Mouse (Mus musculus) intestine, embryonic 14.5 days (tissue): Measurements from ENCODE around the gene Zfp710. TPM values are rescaled to one million over a fixed set of nuclear protein-coding genes. Genes with fewer than 3 reads are reported as not detected.
A peak's percentile ranks its signal among the peaks of the same experiment; 100 is the strongest.

Source experiments
- ATAC-seq: fragments of 200-750 bp; cut with Nextera tagmentation; replicated peaks from 2 replicates; pipeline ENCODE4 v1.8.0; 2017; ENCODE audit warnings: low read depth, moderate number of reproducible peaks, moderate TSS enrichment, moderate library complexity; ENCODE audit not compliant: low FRiP score, low TSS enrichment
- DNase-seq: peaks from one replicate; pipeline ENCODE4 v3.0.0-alpha.2; 2018; ENCODE audit warnings: low spot score
- H3K27ac ChIP-seq: fragments of 300-500 bp; sonication (generic); 2 replicates; pipeline ENCODE4 v1.5.1; 2014; ENCODE audit warnings: low read depth, mild to moderate bottlenecking, control low read depth
- H3K27me3 ChIP-seq: fragments of 300-500 bp; sonication (generic); replicated peaks from 2 replicates; pipeline ENCODE4 v1.6.1; 2014; ENCODE audit warnings: low read length, control low read depth; ENCODE audit not compliant: control insufficient read depth, insufficient read depth
- H3K36me3 ChIP-seq: fragments of 300-500 bp; sonication (generic); 2 replicates; pipeline ENCODE4 v1.6.1; 2014; ENCODE audit warnings: low read length, control low read depth; ENCODE audit not compliant: control insufficient read depth, insufficient read depth
- H3K4me1 ChIP-seq: fragments of 300-500 bp; sonication (generic); replicated peaks from 2 replicates; pipeline ENCODE4 v1.6.1; 2014; ENCODE audit warnings: low read length, control low read depth, mixed read lengths; ENCODE audit not compliant: control insufficient read depth, insufficient read depth
- H3K4me2 ChIP-seq: fragments of 300-500 bp; sonication (generic); 2 replicates; pipeline ENCODE4 v1.6.1; 2014; ENCODE audit warnings: low read length
- H3K4me3 ChIP-seq: fragments of 300-500 bp; sonication (generic); 2 replicates; pipeline ENCODE4 v1.5.1; 2014; ENCODE audit warnings: low read depth, low read length, control low read depth, mixed read lengths
- H3K9ac ChIP-seq: fragments of 300-500 bp; sonication (generic); 2 replicates; pipeline ENCODE4 v1.6.1; 2014; ENCODE audit warnings: mild to moderate bottlenecking, low read length
- H3K9me3 ChIP-seq: fragments of 300-500 bp; sonication (generic); 2 replicates; pipeline ENCODE4 v1.6.1; 2016; ENCODE audit warnings: low read length, control low read depth; ENCODE audit not compliant: control insufficient read depth
- WGBS: fragments of 180-500 bp; shearing (Covaris S2); extraction: QIAGEN DNeasy Blood & Tissue Kit; methylation state at CpG from one replicate; pipeline ENCODE4 v1.1.7; 2014; 5-methylcytosine and 5-hydroxymethylcytosine counted together
- polyA plus RNA-seq: library from polyadenylated mRNA; unstranded; fragments of >200 nt; fragmentation: Nextera tagmentation; extraction: Ambion mirVana; gene quantifications from 2 replicates; pipeline ENCODE4 v1.2.1, GENCODE M21; 2014

Zfp710 gene
- polyA plus RNA-seq, 1 experiment from 2014 or later = 18.9 TPM

GRCm38 (mm10) chr7:80025391-80026117 lies 940 bp downstream of the Zfp710 start:
- H3K36me3 ChIP-seq = no peaks in the 10 kb centered on the region
- peak overlapping the region; percentile 92 for H3K27ac ChIP-seq
- under 1% methylated on average over 27 of the region's 28 CpGs for WGBS
- H3K4me1 ChIP-seq = peaks cover 25% of the 10 kb centered on the region
- no peaks in the 10 kb centered on the region for H3K27me3 ChIP-seq
- H3K4me2 ChIP-seq = peak overlapping the region; percentile 99
- H3K9ac ChIP-seq = peak overlapping the region; percentile 90
- no peak for DNase-seq
- peak overlapping the region; percentile 66 for H3K4me3 ChIP-seq
- H3K9me3 ChIP-seq = no peaks in the 10 kb centered on the region
- peak; percentile 13; the same call in 1 of the 2 replicates for ATAC-seq

GRCm38 (mm10) chr7:80026118-80026989 lies 1.7 kb downstream of the Zfp710 start:
- H3K27ac ChIP-seq = peak overlapping the region; percentile 92
- H3K4me2 ChIP-seq = peak overlapping the region; percentile 99
- WGBS = under 1% methylated on average over 47 of the region's 59 CpGs
- no peaks in the 10 kb centered on the region for H3K27me3 ChIP-seq
- H3K9ac ChIP-seq = peak overlapping the region; percentile 90
- no peak; the same call in 1 of the 2 replicates for ATAC-seq
- H3K9me3 ChIP-seq = no peaks in the 10 kb centered on the region
- H3K4me1 ChIP-seq = peaks cover 25% of the 10 kb centered on the region
- H3K36me3 ChIP-seq = no peaks in the 10 kb centered on the region
- peak; percentile 81 for DNase-seq
- H3K4me3 ChIP-seq = peak overlapping the region; percentile 66

- Histone ChIP-seq H3K9me3 (no peaks in the 10 kb centered on the region), H3K4me1 (peaks cover 25% of the 10 kb centered on the region), H3K4me3 (peak overlapping the region; percentile 66), H3K9ac (peak overlapping the region; percentile 90), H3K27ac (peak overlapping the region; percentile 89), H3K4me2 (peak overlapping the region; percentile 84), H3K36me3 (no peaks in the 10 kb centered on the region), H3K27me3 (no peaks in the 10 kb centered on the region)
- DNase-seq (peak; percentile 83), ATAC-seq (peak; percentile 4; the same call in 1 of the 2 replicates)
- 0% methylated on average over 50 of the region's 71 CpGs for WGBS
These were observed 2.5 kb downstream of the Zfp710 start for GRCm38 (mm10) chr7:80026990-80027635.

- Histone ChIP-seq H3K9me3 (no peaks in the 10 kb centered on the region), H3K4me2 (peak overlapping the region; percentile 84), H3K36me3 (no peaks in the 10 kb centered on the region), H3K27me3 (no peaks in the 10 kb centered on the region), H3K4me1 (peaks cover 28% of the 10 kb centered on the region), H3K9ac (peak overlapping the region; percentile 90), H3K4me3 (peak overlapping the region; percentile 66), H3K27ac (peak overlapping the region; percentile 89; the same call in 1 of the 2 replicates)
- ATAC-seq (no peak), DNase-seq (peak; percentile 74)
- WGBS = 10% methylated on average over 23 of the region's 23 CpGs
These were observed 3.2 kb downstream of the Zfp710 start for GRCm38 (mm10) chr7:80027636-80028417.

- WGBS = 45% methylated on average over 3 of the region's 3 CpGs
- H3K9ac ChIP-seq = peak overlapping the region; percentile 90; the same call in 1 of the 2 replicates
These were observed 3.8 kb downstream of the Zfp710 start for GRCm38 (mm10) chr7:80028418-80028720.

GRCm38 (mm10) chr7:80030009-80030408 lies 5.4 kb downstream of the Zfp710 start:
- Histone ChIP-seq H3K9ac (no peak overlapping the region), H3K4me3 (no peak overlapping the region), H3K4me1 (peaks cover 22% of the 10 kb centered on the region), H3K36me3 (no peaks in the 10 kb centered on the region), H3K9me3 (no peaks in the 10 kb centered on the region), H3K27me3 (no peaks in the 10 kb centered on the region), H3K4me2 (no peak overlapping the region), H3K27ac (no peak overlapping the region)
- DNase-seq (no peak), ATAC-seq (no peak)

More at GRCm38 (mm10) chr7:80028418-80028720, 3.8 kb downstream of the Zfp710 start:
- DNase-seq (no peak), ATAC-seq (no peak)
- no peaks in the 10 kb centered on the region for H3K27me3 ChIP-seq
- H3K4me2 ChIP-seq = peak overlapping the region; percentile 84
- no peaks in the 10 kb centered on the region for H3K36me3 ChIP-seq
- 0 out of 2 replicates have a peak overlapping the region, but pooled peaks have one; percentile 6 for H3K27ac ChIP-seq
- H3K9me3 ChIP-seq = no peaks in the 10 kb centered on the region
- peak overlapping the region; percentile 66 for H3K4me3 ChIP-seq
- peaks cover 28% of the 10 kb centered on the region for H3K4me1 ChIP-seq

GRCm38 (mm10) chr7:80030486-80030885 lies 5.9 kb downstream of the Zfp710 start:
- H3K9ac ChIP-seq = no peak overlapping the region
- no peaks in the 10 kb centered on the region for H3K9me3 ChIP-seq
- peaks cover 27% of the 10 kb centered on the region for H3K4me1 ChIP-seq
- H3K27me3 ChIP-seq = no peaks in the 10 kb centered on the region
- no peak for DNase-seq
- no peak for ATAC-seq
- H3K4me2 ChIP-seq = no peak overlapping the region
- H3K36me3 ChIP-seq = no peaks in the 10 kb centered on the region
- WGBS = 92% methylated on average over 8 of the region's 8 CpGs
- H3K27ac ChIP-seq = no peak overlapping the region
- H3K4me3 ChIP-seq = no peak overlapping the region

GRCm38 (mm10) chr7:80030987-80031386 lies 6.4 kb downstream of the Zfp710 start:
- WGBS = 94% methylated on average over 8 of the region's 8 CpGs
- H3K4me1 ChIP-seq = peaks cover 32% of the 10 kb centered on the region

More at GRCm38 (mm10) chr7:80030987-80031386, 6.4 kb downstream of the Zfp710 start:
- ATAC-seq = no peak
- Histone ChIP-seq H3K4me3 (no peak overlapping the region), H3K4me2 (no peak overlapping the region), H3K9me3 (no peaks in the 10 kb centered on the region), H3K27me3 (no peaks in the 10 kb centered on the region), H3K27ac (no peak overlapping the region), H3K9ac (no peak overlapping the region), H3K36me3 (no peaks in the 10 kb centered on the region)
- no peak for DNase-seq
